Mouse (Mus musculus): ENCODE measurements around the gene Tns4. TPM values are rescaled to one million over a fixed set of nuclear protein-coding genes. Genes with fewer than 3 reads are reported as not detected.

The Tns4 gene
- polyA plus RNA-seq, 1 experiment from 2014 or later, result 0.22 TPM

DNA sequence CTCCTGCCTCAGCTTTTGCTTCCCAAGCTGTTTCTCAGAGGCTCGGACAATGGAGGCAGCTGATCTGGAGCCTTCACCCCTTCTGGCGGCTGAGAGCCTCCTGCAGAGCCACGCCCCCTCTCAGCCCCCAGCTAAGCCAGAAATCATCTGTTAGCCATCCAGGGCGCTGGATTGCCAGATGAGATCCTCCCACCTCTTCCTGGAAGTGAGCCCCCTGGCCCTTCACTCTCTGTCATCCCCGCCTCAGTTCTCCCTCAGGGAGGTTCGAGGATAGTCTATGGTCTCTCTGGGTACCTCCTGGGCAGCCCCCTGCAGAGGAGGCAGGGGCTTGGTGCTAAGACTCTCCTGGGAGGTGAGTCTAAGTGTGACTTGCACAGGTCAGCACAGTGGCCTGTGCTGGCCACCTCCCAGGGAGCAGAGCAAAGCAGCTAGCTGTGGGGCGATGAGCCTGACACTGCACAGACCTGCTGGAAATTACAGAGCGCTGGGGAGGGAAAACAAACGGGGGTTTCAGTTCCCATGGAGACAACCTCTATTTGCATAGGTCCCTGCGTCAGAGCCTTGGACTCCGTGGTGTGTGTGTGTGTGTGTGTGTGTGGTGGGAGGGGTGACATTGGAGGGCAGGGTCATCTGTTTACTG lies 43.1 kb upstream of the Tns4 start:
- Histone ChIP-seq H3K27me3 (ENCODE audit: control insufficient read depth, insufficient read depth, low read length) (no peaks in the 10 kb centered on the region), H3K9ac (replicated peaks; ENCODE audit: low read length) (peak overlapping the region; percentile 53), H3K4me2 (ENCODE audit: low read depth, low read length) (peak overlapping the region; percentile 42), H3K27ac (replicated peaks; ENCODE audit: low read depth, low read length) (peak overlapping the region; percentile 86), H3K36me3 (replicated peaks; ENCODE audit: control insufficient read depth, insufficient read depth, low read depth, low read length) (no peaks in the 10 kb centered on the region), H3K9me3 (replicated peaks; ENCODE audit: control insufficient read depth, low read length) (no peaks in the 10 kb centered on the region), H3K4me1 (ENCODE audit: control insufficient read depth, insufficient read depth, low read length) (peaks cover 21% of the 10 kb centered on the region), H3K4me3 (ENCODE audit: low read depth, low read length) (no peak overlapping the region; the same call in 1 of the 2 replicates)
- WGBS, result 2% methylated on average over 11 of the region's 11 CpGs
- peak; percentile 86 for DNase-seq (ENCODE audit: low spot score)
- peak; percentile 76 for ATAC-seq (replicated peaks; ENCODE audit: insufficient number of reproducible peaks, low FRiP score, low TSS enrichment, low read depth)

DNA sequence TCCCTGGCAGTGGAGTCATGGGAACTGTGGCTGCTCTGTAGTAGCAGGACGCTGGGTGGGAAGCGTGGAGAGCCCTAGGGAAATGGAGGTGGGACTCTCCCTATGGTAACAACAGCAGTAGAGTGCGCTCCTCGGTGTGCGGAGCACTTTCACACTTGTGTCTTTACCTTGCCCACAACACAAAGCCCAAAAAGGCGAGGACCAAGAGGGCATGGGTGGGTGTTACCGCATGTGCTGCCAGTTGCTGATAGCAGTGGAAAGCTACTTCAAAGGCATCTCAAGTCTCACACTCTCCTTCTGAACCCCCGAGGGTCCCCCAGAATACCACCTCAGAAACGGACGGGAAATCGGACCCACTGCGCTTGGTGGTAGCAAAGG lies 42.3 kb upstream of the Tns4 start:
- Histone ChIP-seq H3K36me3 (replicated peaks; ENCODE audit: control insufficient read depth, insufficient read depth, low read depth, low read length) (no peaks in the 10 kb centered on the region), H3K9ac (replicated peaks; ENCODE audit: low read length) (peak overlapping the region; percentile 53), H3K9me3 (replicated peaks; ENCODE audit: control insufficient read depth, low read length) (no peaks in the 10 kb centered on the region), H3K27me3 (ENCODE audit: control insufficient read depth, insufficient read depth, low read length) (no peaks in the 10 kb centered on the region), H3K4me3 (ENCODE audit: low read depth, low read length) (no peak overlapping the region), H3K4me1 (ENCODE audit: control insufficient read depth, insufficient read depth, low read length) (peaks cover 25% of the 10 kb centered on the region), H3K27ac (replicated peaks; ENCODE audit: low read depth, low read length) (peak overlapping the region; percentile 86), H3K4me2 (ENCODE audit: low read depth, low read length) (peak overlapping the region; percentile 42)
- DNase-seq (ENCODE audit: low spot score), result no peak
- ATAC-seq (replicated peaks; ENCODE audit: insufficient number of reproducible peaks, low FRiP score, low TSS enrichment, low read depth), result no peak
- 37% methylated on average over 12 of the region's 12 CpGs for WGBS

DNA sequence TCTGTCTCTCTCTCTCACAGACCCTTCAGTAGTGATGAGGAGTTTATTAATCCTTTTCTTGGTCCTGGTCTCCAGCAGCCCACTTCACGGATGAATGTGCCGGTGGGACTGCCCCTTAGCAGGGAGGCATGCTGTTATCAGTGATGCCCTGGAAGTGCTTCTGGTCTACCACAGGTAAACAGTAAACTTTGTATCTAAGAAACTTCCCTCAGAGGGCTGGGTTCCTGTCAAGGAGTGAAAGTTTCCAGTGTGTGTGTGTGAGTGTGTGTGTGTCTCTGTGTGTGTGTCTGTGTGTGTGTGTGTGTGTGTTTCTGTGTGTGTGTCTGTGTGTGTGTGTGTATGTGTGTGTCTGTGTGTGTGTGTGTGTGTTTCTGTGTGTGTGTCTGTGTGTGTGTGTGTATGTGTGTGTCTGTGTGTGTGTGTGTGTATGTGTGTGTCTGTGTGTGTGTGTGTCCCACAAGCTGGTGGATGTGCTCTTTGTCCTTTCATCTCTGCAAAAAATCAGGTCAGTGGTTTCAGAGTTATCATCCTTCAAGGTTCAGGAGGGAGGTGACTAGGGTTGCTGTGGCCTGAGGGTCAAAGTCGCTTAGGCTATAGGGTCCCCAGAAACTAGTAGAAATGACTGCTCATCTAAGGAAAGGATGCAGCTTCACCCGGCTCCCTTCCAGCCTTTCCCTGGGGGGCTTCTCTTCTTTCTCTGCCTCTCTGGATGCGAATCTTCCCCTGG lies 41.8 kb upstream of the Tns4 start:
- Histone ChIP-seq H3K9ac (replicated peaks; ENCODE audit: low read length) (0 out of 2 replicates have a peak overlapping the region, but pooled peaks have one; percentile 18), H3K4me1 (ENCODE audit: control insufficient read depth, insufficient read depth, low read length) (peaks cover 25% of the 10 kb centered on the region), H3K9me3 (replicated peaks; ENCODE audit: control insufficient read depth, low read length) (no peaks in the 10 kb centered on the region), H3K27ac (replicated peaks; ENCODE audit: low read depth, low read length) (peak overlapping the region; percentile 86), H3K4me3 (ENCODE audit: low read depth, low read length) (no peak overlapping the region), H3K36me3 (replicated peaks; ENCODE audit: control insufficient read depth, insufficient read depth, low read depth, low read length) (no peaks in the 10 kb centered on the region), H3K27me3 (ENCODE audit: control insufficient read depth, insufficient read depth, low read length) (no peaks in the 10 kb centered on the region), H3K4me2 (ENCODE audit: low read depth, low read length) (no peak overlapping the region)
- no peak for DNase-seq (ENCODE audit: low spot score)
- no peak for ATAC-seq (replicated peaks; ENCODE audit: insufficient number of reproducible peaks, low FRiP score, low TSS enrichment, low read depth)
- 48% methylated on average over 5 of the region's 5 CpGs for WGBS

DNA sequence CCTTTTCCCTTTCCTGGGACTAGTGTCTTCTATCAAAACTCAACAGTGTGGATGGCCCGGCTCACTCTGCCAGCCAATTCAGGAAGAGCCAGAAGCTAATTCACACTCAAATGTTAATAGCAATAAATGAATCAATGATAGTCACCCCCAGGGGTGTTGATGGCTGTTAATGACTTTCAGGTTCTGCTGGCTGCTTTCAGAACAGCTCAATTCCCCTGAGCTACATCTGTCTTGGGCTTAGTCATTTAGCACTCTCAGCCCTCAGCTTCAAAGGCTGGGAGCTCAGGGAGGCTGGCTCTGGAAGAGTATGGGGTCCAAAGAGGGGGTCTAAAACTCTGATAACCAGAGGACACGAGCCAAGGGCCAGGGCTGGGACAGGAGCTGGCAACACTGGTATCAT lies 40.2 kb upstream of the Tns4 start:
- H3K27ac ChIP-seq (replicated peaks; ENCODE audit: low read depth, low read length), result no peak overlapping the region
- no peak overlapping the region for H3K4me3 ChIP-seq (ENCODE audit: low read depth, low read length)
- no peaks in the 10 kb centered on the region for H3K36me3 ChIP-seq (replicated peaks; ENCODE audit: control insufficient read depth, insufficient read depth, low read depth, low read length)
- DNase-seq (ENCODE audit: low spot score) (no peak), ATAC-seq (replicated peaks; ENCODE audit: insufficient number of reproducible peaks, low FRiP score, low TSS enrichment, low read depth) (no peak)
- H3K4me2 ChIP-seq (ENCODE audit: low read depth, low read length), result no peak overlapping the region
- 50% methylated on average over 2 of the region's 2 CpGs for WGBS
- H3K9ac ChIP-seq (replicated peaks; ENCODE audit: low read length), result no peak overlapping the region
- peaks cover 22% of the 10 kb centered on the region for H3K4me1 ChIP-seq (ENCODE audit: control insufficient read depth, insufficient read depth, low read length)
- H3K27me3 ChIP-seq (ENCODE audit: control insufficient read depth, insufficient read depth, low read length), result no peaks in the 10 kb centered on the region
- H3K9me3 ChIP-seq (replicated peaks; ENCODE audit: control insufficient read depth, low read length), result no peaks in the 10 kb centered on the region

DNA sequence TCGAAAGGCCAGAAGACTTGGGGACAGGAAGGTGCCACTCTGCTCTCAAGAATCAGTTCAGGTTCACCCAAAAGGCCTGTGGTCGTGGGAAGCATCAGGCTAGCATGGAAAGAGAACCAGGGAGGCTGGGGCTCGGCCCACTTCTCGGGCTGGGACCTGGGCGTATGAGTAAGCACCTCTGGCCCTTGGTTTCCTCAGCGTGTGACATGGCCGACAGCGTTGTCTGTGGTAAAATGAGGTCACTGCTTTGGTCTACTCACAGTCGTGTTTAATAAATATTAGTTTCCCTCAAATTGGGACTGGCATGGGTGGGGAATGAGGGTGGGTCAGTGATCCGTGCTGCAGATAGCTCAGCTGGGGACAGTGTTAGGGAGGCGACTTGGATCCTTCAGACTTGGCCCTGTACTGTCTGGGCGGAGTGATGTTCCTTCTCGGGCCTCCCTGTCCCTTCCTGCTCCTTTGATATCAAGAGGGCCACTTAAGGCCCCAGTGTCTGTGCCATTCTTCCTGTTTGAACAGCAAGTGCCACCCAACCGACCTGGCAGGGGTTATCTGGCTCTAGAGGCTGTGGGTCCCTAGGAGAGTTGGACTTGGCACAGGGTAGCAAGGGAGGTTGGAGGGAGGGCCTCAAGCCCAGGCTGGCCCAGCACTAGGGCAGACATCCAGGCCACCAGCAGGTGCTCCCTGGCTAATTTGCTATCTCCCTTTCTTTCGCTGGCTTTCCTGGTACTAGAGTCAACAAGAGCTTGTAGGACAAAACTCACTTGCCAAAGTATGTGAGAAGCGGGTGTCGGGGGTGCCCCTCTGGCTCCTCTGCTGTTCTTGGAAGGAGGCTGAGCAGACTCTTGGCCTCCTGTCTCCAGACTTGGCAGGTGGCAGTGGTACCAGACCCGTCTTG lies 38.9 kb upstream of the Tns4 start:
- H3K27me3 ChIP-seq (ENCODE audit: control insufficient read depth, insufficient read depth, low read length), result no peaks in the 10 kb centered on the region
- peaks cover 19% of the 10 kb centered on the region for H3K4me1 ChIP-seq (ENCODE audit: control insufficient read depth, insufficient read depth, low read length)
- no peak overlapping the region for H3K4me3 ChIP-seq (ENCODE audit: low read depth, low read length)
- H3K36me3 ChIP-seq (replicated peaks; ENCODE audit: control insufficient read depth, insufficient read depth, low read depth, low read length), result no peaks in the 10 kb centered on the region
- H3K9me3 ChIP-seq (replicated peaks; ENCODE audit: control insufficient read depth, low read length), result no peaks in the 10 kb centered on the region
- DNase-seq (ENCODE audit: low spot score) (no peak), ATAC-seq (replicated peaks; ENCODE audit: insufficient number of reproducible peaks, low FRiP score, low TSS enrichment, low read depth) (no peak)
- H3K4me2 ChIP-seq (ENCODE audit: low read depth, low read length), result no peak overlapping the region
- no peak overlapping the region for H3K27ac ChIP-seq (replicated peaks; ENCODE audit: low read depth, low read length)
- 82% methylated on average over 18 of the region's 18 CpGs for WGBS
- H3K9ac ChIP-seq (replicated peaks; ENCODE audit: low read length), result no peak overlapping the region

DNA sequence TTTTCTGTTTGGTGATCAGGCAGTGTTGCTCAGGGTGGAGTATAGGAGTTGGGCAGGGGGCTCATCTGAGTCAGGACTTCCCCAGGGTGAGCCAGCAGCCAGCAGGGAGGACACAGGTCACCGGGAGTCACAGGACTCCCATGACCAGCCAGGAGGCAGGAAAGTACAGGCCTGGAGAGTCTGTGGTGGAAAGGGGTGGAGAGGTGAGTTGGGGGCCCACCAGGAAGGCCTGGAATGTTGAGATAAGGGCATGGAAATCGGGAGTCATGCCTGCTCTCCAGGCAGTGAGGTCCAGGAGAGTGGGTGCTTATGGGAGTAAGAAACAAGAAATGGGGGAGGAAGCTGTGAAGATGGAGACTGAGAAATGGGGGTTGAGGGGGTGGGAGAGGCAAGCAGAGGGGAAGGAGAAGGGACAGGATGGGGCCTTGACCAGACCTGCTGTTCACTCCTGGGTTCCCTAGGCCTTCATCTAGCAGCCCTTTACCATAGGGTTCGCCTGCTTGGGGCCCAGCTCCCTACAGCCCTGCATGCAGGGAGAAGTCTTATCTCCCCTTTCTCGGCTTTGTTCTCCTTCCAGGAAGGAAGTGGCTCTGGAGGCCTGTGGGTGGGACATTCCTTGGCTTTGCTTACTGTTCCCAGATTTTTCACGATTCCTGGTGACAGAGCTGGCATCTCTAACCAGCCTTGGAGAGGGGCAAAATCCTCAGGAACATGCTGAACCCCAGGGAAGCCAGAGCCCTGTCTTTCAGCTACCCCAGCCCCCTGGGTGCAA lies 37.6 kb upstream of the Tns4 start:
- H3K36me3 ChIP-seq (replicated peaks; ENCODE audit: control insufficient read depth, insufficient read depth, low read depth, low read length), result no peaks in the 10 kb centered on the region
- H3K27ac ChIP-seq (replicated peaks; ENCODE audit: low read depth, low read length), result no peak overlapping the region
- no peak overlapping the region; the same call in 1 of the 2 replicates for H3K9ac ChIP-seq (replicated peaks; ENCODE audit: low read length)
- no peaks in the 10 kb centered on the region for H3K9me3 ChIP-seq (replicated peaks; ENCODE audit: control insufficient read depth, low read length)
- DNase-seq (ENCODE audit: low spot score) (no peak), ATAC-seq (replicated peaks; ENCODE audit: insufficient number of reproducible peaks, low FRiP score, low TSS enrichment, low read depth) (no peak)
- peaks cover 10% of the 10 kb centered on the region; the same call in 1 of the 2 replicates for H3K4me1 ChIP-seq (ENCODE audit: control insufficient read depth, insufficient read depth, low read length)
- WGBS, result 48% methylated on average over 5 of the region's 5 CpGs
- H3K4me2 ChIP-seq (ENCODE audit: low read depth, low read length), result no peak overlapping the region
- H3K4me3 ChIP-seq (ENCODE audit: low read depth, low read length), result no peak overlapping the region
- no peaks in the 10 kb centered on the region for H3K27me3 ChIP-seq (ENCODE audit: control insufficient read depth, insufficient read depth, low read length)

DNA sequence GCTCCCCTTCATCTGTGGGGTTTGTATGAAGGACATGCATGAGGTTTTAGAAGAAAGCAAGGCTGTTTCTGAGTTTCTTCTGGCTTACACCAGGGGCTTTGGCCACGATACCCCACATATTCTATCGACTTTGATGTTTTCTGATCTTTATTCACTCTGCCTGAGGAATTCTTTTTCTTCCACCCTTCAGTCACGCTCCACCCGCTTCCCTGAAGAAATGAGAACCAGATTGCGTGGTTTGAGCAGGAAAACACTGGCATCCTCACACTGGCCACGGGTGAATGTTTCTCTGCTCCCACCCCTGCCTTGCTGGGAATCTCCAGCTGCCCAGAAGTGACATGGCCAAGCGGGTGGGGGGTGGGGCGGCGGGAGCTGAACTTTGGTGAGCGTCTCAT lies 35.5 kb upstream of the Tns4 start:
- 0 out of 2 replicates have a peak overlapping the region, but pooled peaks have one; percentile 15 for H3K9ac ChIP-seq (replicated peaks; ENCODE audit: low read length)
- peaks cover 13% of the 10 kb centered on the region; the same call in 1 of the 2 replicates for H3K4me1 ChIP-seq (ENCODE audit: control insufficient read depth, insufficient read depth, low read length)

More for the DNA sequence above, 35.5 kb upstream of the Tns4 start:
- Histone ChIP-seq H3K36me3 (replicated peaks; ENCODE audit: control insufficient read depth, insufficient read depth, low read depth, low read length) (no peaks in the 10 kb centered on the region), H3K27ac (replicated peaks; ENCODE audit: low read depth, low read length) (peak overlapping the region; percentile 79), H3K4me3 (ENCODE audit: low read depth, low read length) (no peak overlapping the region), H3K4me2 (ENCODE audit: low read depth, low read length) (no peak overlapping the region), H3K9me3 (replicated peaks; ENCODE audit: control insufficient read depth, low read length) (no peaks in the 10 kb centered on the region), H3K27me3 (ENCODE audit: control insufficient read depth, insufficient read depth, low read length) (no peaks in the 10 kb centered on the region)
- 27% methylated on average over 10 of the region's 10 CpGs for WGBS
- DNase-seq (ENCODE audit: low spot score) (peak; percentile 61), ATAC-seq (replicated peaks; ENCODE audit: insufficient number of reproducible peaks, low FRiP score, low TSS enrichment, low read depth) (no peak)

Data from embryonic facial prominence, embryonic 11.5 days (tissue).